Mouse (Mus musculus): ENCODE measurements around the gene Olfr460. TPM values are rescaled to one million over a fixed set of nuclear protein-coding genes. Genes with fewer than 3 reads are reported as not detected.
A peak's percentile ranks its signal among the peaks of the same experiment; 100 is the strongest.

Olfr460 gene
- polyA plus RNA-seq, 1 experiment from 2014 or later = not detected

- Histone ChIP-seq H3K4me1 (replicated peaks) (no peaks in the 10 kb centered on the region), H3K4me2 (replicated peaks) (no peak overlapping the region), H3K27ac (no peak overlapping the region), H3K9ac (no peak overlapping the region), H3K27me3 (replicated peaks) (no peaks in the 10 kb centered on the region), H3K9me3 (no peaks in the 10 kb centered on the region), H3K4me3 (replicated peaks) (no peak overlapping the region), H3K36me3 (no peaks in the 10 kb centered on the region)
- WGBS = 10% methylated on average over 2 of the region's 2 CpGs
- ATAC-seq = peak; percentile 78
These were observed 48.7 kb downstream of the Olfr460 start for GRCm38 (mm10) chr6:40617965-40618364.

Other genes starting within 250 kb of the Olfr460 start
- 35.4 and 37.9 TPM in 2 replicates for gene Agk, start 244.3 kb upstream of the Olfr460 start, polyA plus RNA-seq (2015; fragmentation: Nextera tagmentation; extraction: Ambion mirVana)
- 8.8 and 9.5 TPM in 2 replicates for gene E330009J07Rik, start 133.4 kb upstream of the Olfr460 start, polyA plus RNA-seq (2015; fragmentation: Nextera tagmentation; extraction: Ambion mirVana)
- gene Wee2, start 130.4 kb upstream of the Olfr460 start, polyA plus RNA-seq (2015; fragmentation: Nextera tagmentation; extraction: Ambion mirVana) = 0.05 and 0.14 TPM in 2 replicates
- gene Ssbp1, start 98.1 kb upstream of the Olfr460 start, polyA plus RNA-seq (2015; fragmentation: Nextera tagmentation; extraction: Ambion mirVana) = 157 and 160 TPM in 2 replicates
- not detected in 2 replicates for gene Tas2r137, start 78.3 kb upstream of the Olfr460 start, polyA plus RNA-seq (2015; fragmentation: Nextera tagmentation; extraction: Ambion mirVana)
- not detected in 2 replicates for gene Tas2r108, start 76.0 kb upstream of the Olfr460 start, polyA plus RNA-seq (2015; fragmentation: Nextera tagmentation; extraction: Ambion mirVana)
- not detected in 2 replicates for gene Prss37, start 50.0 kb upstream of the Olfr460 start, polyA plus RNA-seq (2015; fragmentation: Nextera tagmentation; extraction: Ambion mirVana)
- 0.05 and 0.10 TPM in 2 replicates for gene Olfr461, start 14.4 kb upstream of the Olfr460 start, polyA plus RNA-seq (2015; fragmentation: Nextera tagmentation; extraction: Ambion mirVana)
- gene Clec5a, start 16.3 kb downstream of the Olfr460 start, polyA plus RNA-seq (2015; fragmentation: Nextera tagmentation; extraction: Ambion mirVana) = 0.91 and 1.0 TPM in 2 replicates
- gene Tas2r138, start 43.8 kb downstream of the Olfr460 start, polyA plus RNA-seq (2015; fragmentation: Nextera tagmentation; extraction: Ambion mirVana) = 0.16 TPM in 1 of 2 replicates, not detected in the other
- gene Mgam, start 59.3 kb downstream of the Olfr460 start, polyA plus RNA-seq (2015; fragmentation: Nextera tagmentation; extraction: Ambion mirVana) = 33.7 and 37.0 TPM in 2 replicates

Measured in intestine, embryonic 15.5 days (tissue).